Mouse (Mus musculus) liver, embryonic 13.5 days (tissue): ENCODE data around the gene Sympk. TPM values are rescaled to one million over a fixed set of nuclear protein-coding genes. Genes with fewer than 3 reads are reported as not detected.

Experiments used
- ATAC-seq: fragments of 200-750 bp; cut with Nextera tagmentation; 2 replicates; pipeline ENCODE4 v1.8.0; 2017; ENCODE audit warnings: low read depth, mild to moderate bottlenecking, moderate number of reproducible peaks, moderate library complexity
- DNase-seq: peaks from one replicate; pipeline ENCODE4 v3.0.0; 2022
- H3K27ac ChIP-seq: fragments of 300-500 bp; sonication (generic); 2 replicates; pipeline ENCODE4 v1.5.1; 2015; ENCODE audit warnings: moderate library complexity, mild to moderate bottlenecking, inconsistent platforms
- H3K27me3 ChIP-seq: fragments of 300-500 bp; sonication (generic); 2 replicates; pipeline ENCODE4 v1.6.1; 2015; ENCODE audit warnings: mild to moderate bottlenecking, inconsistent platforms
- H3K36me3 ChIP-seq: fragments of 300-500 bp; sonication (generic); 2 replicates; pipeline ENCODE4 v1.6.1; 2015; ENCODE audit warnings: mild to moderate bottlenecking, inconsistent platforms
- H3K4me1 ChIP-seq: fragments of 300-500 bp; sonication (generic); replicated peaks from 2 replicates; pipeline ENCODE4 v1.6.1; 2015; ENCODE audit warnings: inconsistent platforms
- H3K4me2 ChIP-seq: fragments of 300-500 bp; sonication (generic); 2 replicates; pipeline ENCODE4 v1.6.1; 2015; ENCODE audit warnings: inconsistent platforms, mild to moderate bottlenecking, moderate library complexity
- H3K4me3 ChIP-seq: fragments of 300-500 bp; sonication (generic); replicated peaks from 2 replicates; pipeline ENCODE4 v1.5.1; 2015; ENCODE audit warnings: mild to moderate bottlenecking, inconsistent platforms
- H3K9ac ChIP-seq: fragments of 300-500 bp; sonication (generic); 2 replicates; pipeline ENCODE4 v1.6.1; 2015; ENCODE audit warnings: mild to moderate bottlenecking, inconsistent platforms
- H3K9me3 ChIP-seq: fragments of 300-500 bp; sonication (generic); replicated peaks from 2 replicates; pipeline ENCODE4 v1.6.1; 2016; ENCODE audit warnings: inconsistent platforms
- WGBS: fragments of 180-500 bp; shearing (Covaris S2); methylation state at CpG from one replicate; pipeline ENCODE4 v1.1.7; 2015; ENCODE audit not compliant: insufficient replicate concordance; 5-methylcytosine and 5-hydroxymethylcytosine counted together
- polyA plus RNA-seq: library from polyadenylated mRNA; unstranded; fragments of >200 nt; fragmentation: Nextera tagmentation; extraction: Ambion mirVana; gene quantifications from 2 replicates; pipeline ENCODE4 v1.2.1, GENCODE M21; 2015

Gene Sympk
- polyA plus RNA-seq, 1 experiment from 2014 or later: 15.0 TPM

GRCm38 (mm10) chr7:18998835-18999234 is 25.3 kb upstream of the Sympk start:
- no peak for ATAC-seq
- Histone ChIP-seq H3K27ac (no peak overlapping the region), H3K27me3 (peaks cover 7% of the 10 kb centered on the region; the same call in 1 of the 2 replicates), H3K4me2 (no peak overlapping the region), H3K36me3 (0 out of 2 replicates have a peak, but pooled peaks cover 6% of the 10 kb centered on the region), H3K9me3 (no peaks in the 10 kb centered on the region), H3K9ac (no peak overlapping the region), H3K4me1 (peaks cover 37% of the 10 kb centered on the region), H3K4me3 (no peak overlapping the region)
- DNase-seq: no peak
- 53% methylated on average over 9 of the region's 9 CpGs for WGBS

GRCm38 (mm10) chr7:19000421-19000820 is 23.8 kb upstream of the Sympk start:
- peak overlapping the region; percentile 70 for H3K9ac ChIP-seq
- peak overlapping the region; percentile 66 for H3K27ac ChIP-seq
- no peaks in the 10 kb centered on the region for H3K9me3 ChIP-seq
- DNase-seq (no peak), ATAC-seq (no peak)
- peak overlapping the region; percentile 58 for H3K4me3 ChIP-seq
- H3K36me3 ChIP-seq: peaks cover 8% of the 10 kb centered on the region
- H3K27me3 ChIP-seq: no peaks in the 10 kb centered on the region
- peak overlapping the region; percentile 99 for H3K4me2 ChIP-seq
- 30% methylated on average over 10 of the region's 10 CpGs for WGBS
- H3K4me1 ChIP-seq: peaks cover 46% of the 10 kb centered on the region

GRCm38 (mm10) chr7:19001066-19001806 is 22.9 kb upstream of the Sympk start:
- Histone ChIP-seq H3K27ac (peak overlapping the region; percentile 91), H3K4me1 (peaks cover 54% of the 10 kb centered on the region), H3K27me3 (no peaks in the 10 kb centered on the region), H3K9me3 (no peaks in the 10 kb centered on the region), H3K4me2 (peak overlapping the region; percentile 99), H3K9ac (peak overlapping the region; percentile 70), H3K4me3 (peak overlapping the region; percentile 58), H3K36me3 (peaks cover 16% of the 10 kb centered on the region)
- ATAC-seq (peak; percentile 18; the same call in 1 of the 2 replicates), DNase-seq (peak; percentile 70)
- 18% methylated on average over 18 of the region's 18 CpGs for WGBS

- DNase-seq (no peak), ATAC-seq (no peak)
- Histone ChIP-seq H3K27me3 (no peaks in the 10 kb centered on the region), H3K4me1 (peaks cover 59% of the 10 kb centered on the region), H3K4me2 (peak overlapping the region; percentile 99), H3K4me3 (peak overlapping the region; percentile 58), H3K9me3 (no peaks in the 10 kb centered on the region), H3K27ac (peak overlapping the region; percentile 91), H3K36me3 (peaks cover 17% of the 10 kb centered on the region), H3K9ac (peak overlapping the region; percentile 70)
- 75% methylated on average over 3 of the region's 3 CpGs for WGBS
Observed at GRCm38 (mm10) chr7:19001807-19002085, 22.4 kb upstream of the Sympk start.

GRCm38 (mm10) chr7:19002115-19002514 is 22.1 kb upstream of the Sympk start:
- H3K27ac ChIP-seq: peak overlapping the region; percentile 91
- 35% methylated on average over 4 of the region's 4 CpGs for WGBS
- peak overlapping the region; percentile 99 for H3K4me2 ChIP-seq
- ATAC-seq: no peak
- H3K4me1 ChIP-seq: peaks cover 62% of the 10 kb centered on the region
- H3K4me3 ChIP-seq: peak overlapping the region; percentile 59
- H3K9ac ChIP-seq: 0 out of 2 replicates have a peak overlapping the region, but pooled peaks have one; percentile 70
- peaks cover 20% of the 10 kb centered on the region for H3K36me3 ChIP-seq
- no peaks in the 10 kb centered on the region for H3K27me3 ChIP-seq
- no peaks in the 10 kb centered on the region for H3K9me3 ChIP-seq
- no peak for DNase-seq

- Histone ChIP-seq H3K4me1 (peaks cover 69% of the 10 kb centered on the region), H3K4me3 (peak overlapping the region; percentile 59), H3K36me3 (peaks cover 18% of the 10 kb centered on the region), H3K27me3 (no peaks in the 10 kb centered on the region), H3K27ac (peak overlapping the region; percentile 91), H3K9ac (peak overlapping the region; percentile 69), H3K9me3 (no peaks in the 10 kb centered on the region), H3K4me2 (peak overlapping the region; percentile 99)
- WGBS: under 1% methylated on average over 17 of the region's 17 CpGs
- ATAC-seq (peak; percentile 67), DNase-seq (peak; percentile 76)
Observed at GRCm38 (mm10) chr7:19002848-19003498, 21.2 kb upstream of the Sympk start.

- H3K4me1 ChIP-seq: peaks cover 75% of the 10 kb centered on the region
- under 1% methylated on average over 86 of the region's 90 CpGs for WGBS
- no peaks in the 10 kb centered on the region for H3K27me3 ChIP-seq
- H3K9ac ChIP-seq: peak within 1 kb of the TSS; percentile 90
- no peaks in the 10 kb centered on the region for H3K9me3 ChIP-seq
- DNase-seq (peak; percentile 88), ATAC-seq (peak; percentile 62)
- peak within 1 kb of the TSS; percentile 91 for H3K27ac ChIP-seq
- H3K4me2 ChIP-seq: peak within 1 kb of the TSS; percentile 99
- H3K36me3 ChIP-seq: peaks cover 18% of the 10 kb centered on the region
- peak within 1 kb of the TSS; percentile 84 for H3K4me3 ChIP-seq
Observed at GRCm38 (mm10) chr7:19003902-19004630, 20.1 kb upstream of the Sympk start, which contains the start of gene Irf2bp1. Gene Irf2bp1 (plus strand): TSS chr7:19004044.

- H3K4me3 ChIP-seq: peak overlapping the region; percentile 84
- H3K27ac ChIP-seq: peak overlapping the region; percentile 91
- H3K9me3 ChIP-seq: no peaks in the 10 kb centered on the region
- ATAC-seq (no peak), DNase-seq (no peak)
- peaks cover 78% of the 10 kb centered on the region for H3K4me1 ChIP-seq
- peak overlapping the region; percentile 99 for H3K4me2 ChIP-seq
- H3K27me3 ChIP-seq: no peaks in the 10 kb centered on the region
- H3K36me3 ChIP-seq: peaks cover 18% of the 10 kb centered on the region
- peak overlapping the region; percentile 90 for H3K9ac ChIP-seq
- 11% methylated on average over 34 of the region's 34 CpGs for WGBS
Observed at GRCm38 (mm10) chr7:19004631-19005079, 19.5 kb upstream of the Sympk start.

- H3K4me1 ChIP-seq: peaks cover 77% of the 10 kb centered on the region
- H3K9ac ChIP-seq: peak overlapping the region; percentile 90
- DNase-seq (no peak), ATAC-seq (no peak)
- H3K27me3 ChIP-seq: no peaks in the 10 kb centered on the region
- WGBS: 77% methylated on average over 34 of the region's 34 CpGs
- H3K4me2 ChIP-seq: peak overlapping the region; percentile 99
- H3K9me3 ChIP-seq: no peaks in the 10 kb centered on the region
- H3K27ac ChIP-seq: no peak overlapping the region
- H3K4me3 ChIP-seq: peak overlapping the region; percentile 84
- peaks cover 18% of the 10 kb centered on the region for H3K36me3 ChIP-seq
Observed at GRCm38 (mm10) chr7:19005417-19006121, 18.6 kb upstream of the Sympk start.

GRCm38 (mm10) chr7:19006476-19006875 is 17.7 kb upstream of the Sympk start:
- DNase-seq (peak; percentile 70), ATAC-seq (no peak)
- Histone ChIP-seq H3K9me3 (no peaks in the 10 kb centered on the region), H3K4me1 (peaks cover 72% of the 10 kb centered on the region), H3K4me3 (peak overlapping the region; percentile 84), H3K9ac (0 out of 2 replicates have a peak overlapping the region, but pooled peaks have one; percentile 9), H3K4me2 (peak overlapping the region; percentile 99), H3K27me3 (no peaks in the 10 kb centered on the region), H3K36me3 (peaks cover 18% of the 10 kb centered on the region), H3K27ac (peak overlapping the region; percentile 48; the same call in 1 of the 2 replicates)
- WGBS: 4% methylated on average over 12 of the region's 12 CpGs
